Mouse (Mus musculus) neutrophil, adult 5-6 weeks (primary cell): ENCODE results near the gene Gpc2. TPM values are rescaled to one million over a fixed set of nuclear protein-coding genes. Genes with fewer than 3 reads are reported as not detected.

Experiments used
- ATAC-seq: fragments of 151-379, 151-347 bp; 2 replicates; pipeline ENCODE4 v1.8.0; 2017; ENCODE audit warnings: mild to moderate bottlenecking, moderate TSS enrichment; ENCODE audit not compliant: insufficient number of reproducible peaks, poor library complexity, low FRiP score, severe bottlenecking; ENCODE audit errors: extremely low read depth
- total RNA-seq: library from RNA; stranded (forward); fragments of 200-1000 nt; gene quantifications from 2 replicates; pipeline ENCODE4 v1.2.3, GENCODE M21; 2017

Gene Gpc2
- total RNA-seq, 1 experiment from 2014 or later = 3.8 TPM

- peak; percentile 56; the same call in 1 of the 2 replicates for ATAC-seq
Observed at GRCm38 (mm10) chr5:138227367-138227766, 52.4 kb downstream of the Gpc2 start.

DNA sequence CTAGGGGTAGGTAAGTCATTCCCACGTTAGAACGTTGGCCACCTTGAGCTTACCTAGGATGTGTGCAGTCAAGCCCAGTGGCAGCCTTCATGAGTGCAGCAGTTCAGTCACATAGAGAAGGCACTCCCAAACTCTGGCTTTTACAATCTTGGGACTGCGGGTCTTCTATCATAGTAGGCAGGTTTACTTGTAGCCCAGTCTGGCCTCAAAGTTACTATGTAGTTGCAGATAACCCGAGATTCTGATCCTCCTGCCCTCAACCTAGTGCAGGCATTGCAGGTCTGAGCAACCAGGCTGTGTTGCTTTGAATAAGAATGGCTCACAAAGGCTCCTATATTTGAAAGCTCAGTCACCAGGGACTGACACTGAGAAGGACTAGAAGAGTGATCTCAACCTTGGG lies 53.3 kb downstream of the Gpc2 start:
- no peak for ATAC-seq

DNA sequence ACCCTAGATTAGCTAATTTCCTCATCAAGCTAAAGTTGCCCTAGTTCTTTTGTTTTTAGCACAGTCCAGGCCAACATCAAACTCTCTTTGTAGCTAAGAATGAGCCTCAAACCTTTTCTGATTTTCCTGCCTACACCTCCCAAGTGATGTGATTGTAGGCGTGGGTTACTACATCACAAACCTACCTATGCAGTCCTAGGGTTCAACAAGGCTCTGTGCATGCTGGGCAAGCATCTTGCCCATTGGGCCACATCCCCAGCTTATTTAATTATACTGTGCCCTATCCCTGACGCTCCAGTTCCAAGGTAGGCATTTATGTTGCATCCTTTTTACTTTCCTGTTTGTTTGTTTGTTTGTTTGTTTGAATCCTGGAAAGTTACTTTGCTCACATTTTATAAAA lies 54.1 kb downstream of the Gpc2 start, which contains the start of gene Nxpe5:
Gene Nxpe5 (plus strand): TSS at position 199 of the 400 bp plus-strand sequence.
- ATAC-seq = no peak

Other genes with a start within 250 kb of the Gpc2 start
- gene Smok3c, start 226.8 kb downstream of the Gpc2 start, total RNA-seq = 0.35 TPM in 1 of 2 replicates, not detected in the other
- gene Zkscan1, start 194.9 kb downstream of the Gpc2 start, total RNA-seq = 15.2 and 18.7 TPM in 2 replicates
- gene Zscan21, start 163.1 kb downstream of the Gpc2 start, total RNA-seq = 8.5 and 11.5 TPM in 2 replicates
- gene Zfp113, start 124.3 kb downstream of the Gpc2 start, total RNA-seq = 6.4 and 8.6 TPM in 2 replicates
- 14.2 and 19.2 TPM in 2 replicates for gene Cops6, start 118.9 kb downstream of the Gpc2 start, total RNA-seq
- 18.4 and 20.3 TPM in 2 replicates for gene Ap4m1, start 108.0 kb downstream of the Gpc2 start, total RNA-seq
- 86.1 and 89.7 TPM in 2 replicates for gene Mcm7, start 107.6 kb downstream of the Gpc2 start, total RNA-seq
- gene Taf6, start 92.6 kb downstream of the Gpc2 start, total RNA-seq = 26.5 and 26.7 TPM in 2 replicates
- 26.9 and 31.3 TPM in 2 replicates for gene Cnpy4, start 92.5 kb downstream of the Gpc2 start, total RNA-seq
- 0.81 and 0.86 TPM in 2 replicates for gene Mblac1, start 85.7 kb downstream of the Gpc2 start, total RNA-seq
- gene Nxpe5, start 54.1 kb downstream of the Gpc2 start, total RNA-seq = not detected in 2 replicates
- 27.3 and 36.7 TPM in 2 replicates for gene Lamtor4, start 24.5 kb downstream of the Gpc2 start, total RNA-seq
- 77.2 and 79.3 TPM in 2 replicates for gene BC037034, start 16.0 kb downstream of the Gpc2 start, total RNA-seq
- gene Gal3st4, start 7.2 kb downstream of the Gpc2 start, total RNA-seq = 0.37 TPM in 1 of 2 replicates, not detected in the other
- not detected in 2 replicates for gene Gm43720, start within 50 bp of the Gpc2 start, total RNA-seq
- gene Stag3, start 235 bp upstream of the Gpc2 start, total RNA-seq = 2.6 and 3.6 TPM in 2 replicates
- gene Pvrig, start 62.0 kb upstream of the Gpc2 start, total RNA-seq = not detected in 2 replicates
- gene Zfp157, start 161.5 kb upstream of the Gpc2 start, total RNA-seq = 18.7 and 25.8 TPM in 2 replicates